ENCODE assay signal across 21 mouse cellular contexts in the genomic region with DNA sequence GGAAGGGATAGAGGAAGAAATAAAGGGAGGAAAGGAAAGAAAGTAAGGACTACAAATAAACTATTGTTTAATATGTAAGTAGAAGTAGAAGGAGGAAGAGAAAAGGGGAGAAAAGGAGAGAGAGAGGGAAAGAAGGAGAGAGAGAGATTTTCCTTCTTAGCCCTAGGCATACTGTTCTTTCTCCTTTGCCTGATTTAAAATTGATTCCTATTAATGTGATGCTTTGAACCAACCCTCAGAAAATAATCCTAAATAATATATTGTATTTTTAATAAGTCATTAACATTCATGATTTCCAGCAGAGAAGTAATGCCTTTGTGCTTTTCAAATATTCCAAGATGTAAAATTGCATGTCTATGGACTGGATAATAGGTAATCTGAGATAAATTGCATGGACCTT.
DNase-seq lines count a peak whose midpoint lies in the region; ATAC-seq and TF ChIP-seq lines count a peak whose summit lies in the region.
"Had no signal": no experiment of that assay in that cellular context is flagged by ENCODE, and none has a peak within 500 bp of the region (broad histone marks: within the 10 kb centered on the region; RNA-seq: fewer than 3 reads in every experiment).

No protein-coding gene starts in this region.

- ATAC-seq in midbrain, embryonic 14.5 days (ENCODE audit: low FRiP score, low TSS enrichment) = no peak
- peak; percentile 66 for ATAC-seq in midbrain, embryonic 15.5 days (replicated peaks)
- no peak for ATAC-seq in midbrain, postnatal 0 days (ENCODE audit: low FRiP score)
- peak; percentile 56; the same call in 1 of the 2 replicates for ATAC-seq in midbrain, embryonic 16.5 days
- no peak for ATAC-seq in midbrain, embryonic 13.5 days
- ATAC-seq: activated CD4-positive, CD25-positive, alpha-beta regulatory T cell, adult 4 months; CD4-positive, CD25-positive, alpha-beta regulatory T cell, adult 4 months; Patski had no signal

- H3K27ac ChIP-seq in midbrain, embryonic 14.5 days (replicated peaks; ENCODE audit: low read depth, low read length) = no peak overlapping the region
- no peak overlapping the region for H3K27ac ChIP-seq in midbrain, embryonic 10.5 days (replicated peaks)
- H3K27ac ChIP-seq in midbrain, embryonic 15.5 days = no peak overlapping the region
- H3K27ac ChIP-seq in midbrain, postnatal 0 days (ENCODE audit: low read depth, low read length) = no peak overlapping the region
- no peak overlapping the region for H3K27ac ChIP-seq in midbrain, embryonic 16.5 days (ENCODE audit: low read length)
- H3K27ac ChIP-seq in midbrain, embryonic 13.5 days = no peak overlapping the region

- DNase-seq in midbrain, embryonic 14.5 days = peak; percentile 13
- no peak for DNase-seq in midbrain, embryonic 10.5 days (ENCODE audit: low spot score)
- no peak for DNase-seq in midbrain, postnatal 0 days (ENCODE audit: low spot score)
- DNase-seq: adrenal gland, adult 2 months; adrenal gland, adult 8-10 months; adrenal gland, postnatal 10 days; adrenal gland, postnatal 14 days; adrenal gland, postnatal 25 days; adrenal gland, postnatal 36 days; B cell, adult 2 months; cerebellum, adult 11 months; cerebellum, adult 11-12 months; cerebellum, adult 18-20 months had no signal

- no peaks in the 10 kb centered on the region for H3K9me3 ChIP-seq in midbrain, embryonic 14.5 days (ENCODE audit: control insufficient read depth, low read length)
- H3K9me3 ChIP-seq in midbrain, embryonic 10.5 days (replicated peaks) = no peaks in the 10 kb centered on the region
- no peaks in the 10 kb centered on the region for H3K9me3 ChIP-seq in midbrain, embryonic 15.5 days
- H3K9me3 ChIP-seq in midbrain, postnatal 0 days (ENCODE audit: low read length) = no peaks in the 10 kb centered on the region
- H3K9me3 ChIP-seq in midbrain, embryonic 16.5 days (replicated peaks; ENCODE audit: control insufficient read depth, low read length, poor library complexity, severe bottlenecking) = no peaks in the 10 kb centered on the region
- no peaks in the 10 kb centered on the region for H3K9me3 ChIP-seq in midbrain, embryonic 13.5 days
- H3K9me3 ChIP-seq: G1E had no signal

- no peaks in the 10 kb centered on the region for H3K27me3 ChIP-seq in midbrain, embryonic 14.5 days (ENCODE audit: control insufficient read depth, insufficient read depth, low read length)
- no peaks in the 10 kb centered on the region for H3K27me3 ChIP-seq in midbrain, embryonic 10.5 days (ENCODE audit: low read depth, poor library complexity, severe bottlenecking)
- H3K27me3 ChIP-seq in midbrain, embryonic 15.5 days (replicated peaks) = no peaks in the 10 kb centered on the region
- H3K27me3 ChIP-seq in midbrain, postnatal 0 days (ENCODE audit: insufficient read depth, low read length) = no peaks in the 10 kb centered on the region
- no peaks in the 10 kb centered on the region for H3K27me3 ChIP-seq in midbrain, embryonic 16.5 days (ENCODE audit: control insufficient read depth, insufficient read depth, low read depth, low read length)
- no peaks in the 10 kb centered on the region for H3K27me3 ChIP-seq in midbrain, embryonic 13.5 days
- H3K27me3 ChIP-seq: CH12.LX, Patski had no signal

- H3K4me3 ChIP-seq in midbrain, embryonic 14.5 days (replicated peaks; ENCODE audit: low read depth, low read length) = no peak overlapping the region
- no peak overlapping the region for H3K4me3 ChIP-seq in midbrain, embryonic 10.5 days
- no peak overlapping the region for H3K4me3 ChIP-seq in midbrain, embryonic 15.5 days
- no peak overlapping the region for H3K4me3 ChIP-seq in midbrain, postnatal 0 days (ENCODE audit: low read depth, low read length)
- no peak overlapping the region for H3K4me3 ChIP-seq in midbrain, embryonic 16.5 days (ENCODE audit: low read depth, low read length)
- H3K4me3 ChIP-seq in midbrain, embryonic 13.5 days (replicated peaks) = no peak overlapping the region

- TF ChIP-seq CTCF in midbrain, postnatal 0 days (IDR thresholded peaks at IDR 0.05) = no peak

- no peaks in the 10 kb centered on the region for H3K4me1 ChIP-seq in midbrain, embryonic 14.5 days (ENCODE audit: control insufficient read depth, insufficient read depth, low read length)
- H3K4me1 ChIP-seq in midbrain, embryonic 10.5 days = no peaks in the 10 kb centered on the region
- no peaks in the 10 kb centered on the region for H3K4me1 ChIP-seq in midbrain, embryonic 15.5 days
- H3K4me1 ChIP-seq in midbrain, postnatal 0 days (ENCODE audit: insufficient read depth, low read length) = no peaks in the 10 kb centered on the region
- no peaks in the 10 kb centered on the region for H3K4me1 ChIP-seq in midbrain, embryonic 16.5 days (ENCODE audit: control insufficient read depth, insufficient read depth, low read length)
- H3K4me1 ChIP-seq in midbrain, embryonic 13.5 days (replicated peaks) = no peaks in the 10 kb centered on the region

- no peaks in the 10 kb centered on the region for H3K36me3 ChIP-seq in midbrain, embryonic 14.5 days (ENCODE audit: control insufficient read depth, insufficient read depth, low read length)
- no peaks in the 10 kb centered on the region for H3K36me3 ChIP-seq in midbrain, embryonic 10.5 days
- H3K36me3 ChIP-seq in midbrain, embryonic 15.5 days (replicated peaks) = no peaks in the 10 kb centered on the region
- H3K36me3 ChIP-seq in midbrain, postnatal 0 days (ENCODE audit: insufficient read depth, low read length) = no peaks in the 10 kb centered on the region
- H3K36me3 ChIP-seq in midbrain, embryonic 16.5 days (ENCODE audit: control insufficient read depth, insufficient read depth, low read length) = no peaks in the 10 kb centered on the region
- no peaks in the 10 kb centered on the region for H3K36me3 ChIP-seq in midbrain, embryonic 13.5 days
- H3K36me3 ChIP-seq: G1E had no signal

- no peak overlapping the region for H3K9ac ChIP-seq in midbrain, embryonic 14.5 days (replicated peaks; ENCODE audit: low read length)
- H3K9ac ChIP-seq in midbrain, embryonic 15.5 days = no peak overlapping the region
- H3K9ac ChIP-seq in midbrain, postnatal 0 days (replicated peaks; ENCODE audit: low read length, poor library complexity, severe bottlenecking) = no peak overlapping the region
- H3K9ac ChIP-seq in midbrain, embryonic 16.5 days (ENCODE audit: low read depth, low read length) = no peak overlapping the region
- no peak overlapping the region for H3K9ac ChIP-seq in midbrain, embryonic 13.5 days (replicated peaks)

- no peak overlapping the region for H3K4me2 ChIP-seq in midbrain, embryonic 14.5 days (ENCODE audit: low read length)
- no peak overlapping the region for H3K4me2 ChIP-seq in midbrain, embryonic 15.5 days
- H3K4me2 ChIP-seq in midbrain, postnatal 0 days (ENCODE audit: low read depth, low read length, poor library complexity, severe bottlenecking) = no peak overlapping the region
- no peak overlapping the region for H3K4me2 ChIP-seq in midbrain, embryonic 16.5 days (ENCODE audit: low read length)
- H3K4me2 ChIP-seq in midbrain, embryonic 13.5 days (replicated peaks) = no peak overlapping the region

Comparison
In these comparisons a context has a peak if more than half of its experiments do, and no peak if none do; other contexts are left out.
1. ATAC-seq: peak in midbrain, embryonic 15.5 days (single experiment) and midbrain, embryonic 16.5 days (single experiment); none in midbrain, embryonic 14.5 days (single experiment), midbrain, postnatal 0 days (single experiment) and midbrain, embryonic 13.5 days (single experiment).